Mouse (Mus musculus) embryo, embryonic 11.5 days (tissue): ENCODE results near the gene Vars2.
A peak's percentile ranks its signal among the peaks of the same experiment; 100 is the strongest.

Experiments used
- DNase-seq: peaks from one replicate; pipeline ENCODE4 v3.0.0-alpha.2; 2012; ENCODE audit warnings: low read depth, low spot score

Gene Vars2

DNA sequence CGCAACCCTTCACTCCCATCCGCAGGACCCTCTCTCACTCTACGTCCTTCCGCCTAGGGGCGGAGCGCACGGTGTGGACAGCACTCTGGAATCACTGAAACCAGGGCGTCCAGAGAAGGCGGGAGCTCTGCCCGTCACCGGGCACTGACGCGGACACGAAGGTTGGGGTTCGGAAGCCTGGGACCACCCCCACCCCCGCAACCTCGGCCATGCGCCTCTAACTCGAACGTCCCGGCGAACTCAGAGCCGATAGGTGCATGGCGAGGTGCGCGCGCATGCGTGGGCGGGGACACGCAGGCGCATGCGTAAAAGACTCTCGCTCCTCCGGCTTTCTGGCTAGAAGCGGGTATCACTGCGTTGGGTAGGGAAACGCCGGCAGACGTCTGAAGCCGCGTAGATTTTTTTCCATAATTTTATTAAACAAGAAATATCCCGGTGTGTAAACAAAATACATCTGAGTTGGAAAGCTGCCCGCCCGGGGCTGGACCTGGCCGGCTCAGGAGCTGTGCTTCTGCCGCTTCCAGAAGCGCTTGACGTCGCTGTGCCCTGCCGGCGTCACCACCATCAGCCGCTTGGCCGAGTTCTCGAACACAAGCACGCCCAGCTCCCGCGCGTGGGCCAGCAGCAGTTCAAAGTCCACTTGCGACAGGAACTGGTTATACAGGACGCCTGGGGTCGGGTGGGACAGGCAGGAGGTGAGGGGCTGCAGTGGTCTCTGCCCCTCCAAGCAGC, at the start of gene Vars2:
Vars2 (minus strand) TSS at position 259 of the 732 bp plus-strand sequence.
- DNase-seq: peak; percentile 93

DNA sequence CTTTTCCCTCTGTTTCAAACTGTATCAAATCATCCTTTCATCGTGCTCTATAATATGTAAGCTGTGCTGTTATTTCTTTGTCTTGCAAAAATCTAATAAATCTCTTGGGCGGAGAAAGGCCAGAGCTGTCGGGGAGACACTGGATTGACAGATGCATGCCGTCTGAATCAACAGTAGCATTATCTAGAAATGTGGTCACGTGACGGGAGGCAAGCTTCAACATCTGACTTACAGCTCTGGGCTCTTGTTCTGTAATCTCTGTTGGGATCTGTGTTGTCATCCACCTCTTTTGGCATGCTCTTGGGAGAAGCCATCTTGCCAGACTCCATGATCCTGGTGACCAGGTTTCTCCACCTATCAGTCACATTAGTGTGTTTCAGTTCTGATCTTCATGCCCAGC, 49.7 kb upstream of the Vars2 start:
- no peak for DNase-seq

DNA sequence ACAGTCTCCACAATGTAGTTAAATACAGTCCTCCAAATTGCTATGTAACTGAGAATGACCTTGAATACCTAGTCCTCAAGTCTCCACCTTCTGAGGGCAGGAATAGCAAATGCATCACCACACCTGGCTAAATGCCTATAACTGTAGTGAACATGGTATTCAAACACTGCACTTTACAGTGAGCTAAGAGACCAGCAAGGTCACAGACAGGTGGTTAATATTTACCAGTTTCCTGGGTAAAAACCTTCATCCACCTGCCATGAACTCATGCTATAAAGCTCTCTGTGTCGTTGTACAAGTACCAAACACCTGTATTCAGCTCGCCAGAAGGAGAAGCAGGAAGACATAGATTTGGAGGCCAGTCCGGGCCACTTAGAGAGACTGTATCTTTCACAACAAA, 48.7 kb upstream of the Vars2 start:
- no peak for DNase-seq

DNA sequence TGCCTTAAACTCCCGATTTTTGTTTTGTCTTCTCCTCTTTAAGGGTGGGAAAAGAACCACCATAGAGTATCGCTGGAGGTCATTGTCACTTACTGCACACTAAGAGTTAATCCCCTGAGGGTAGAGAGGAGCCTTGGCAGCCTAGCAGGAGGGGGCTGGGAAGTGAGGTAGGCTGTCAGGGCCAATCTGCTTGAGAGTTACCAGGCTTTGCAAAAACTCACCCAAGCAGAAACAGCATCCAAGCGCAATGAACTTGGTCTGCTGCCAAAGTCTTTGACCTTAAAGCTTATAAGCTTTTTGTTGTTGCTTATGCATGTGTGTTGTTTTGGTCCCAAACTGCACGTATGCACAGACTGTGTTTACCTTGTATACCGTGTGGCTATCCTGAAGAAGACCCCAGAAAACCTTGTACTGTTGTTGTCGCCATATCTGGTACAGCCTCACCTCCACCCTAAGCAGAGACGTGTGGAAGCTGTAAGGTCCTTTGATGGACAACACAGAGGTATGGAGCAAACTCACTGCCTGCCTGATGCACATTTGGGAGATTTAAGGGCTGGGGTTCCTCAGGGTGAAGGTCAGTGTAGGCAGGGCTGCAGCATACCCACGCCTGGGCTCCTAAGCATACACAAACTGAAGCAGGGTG, 43.4 kb upstream of the Vars2 start:
- DNase-seq: no peak

DNA sequence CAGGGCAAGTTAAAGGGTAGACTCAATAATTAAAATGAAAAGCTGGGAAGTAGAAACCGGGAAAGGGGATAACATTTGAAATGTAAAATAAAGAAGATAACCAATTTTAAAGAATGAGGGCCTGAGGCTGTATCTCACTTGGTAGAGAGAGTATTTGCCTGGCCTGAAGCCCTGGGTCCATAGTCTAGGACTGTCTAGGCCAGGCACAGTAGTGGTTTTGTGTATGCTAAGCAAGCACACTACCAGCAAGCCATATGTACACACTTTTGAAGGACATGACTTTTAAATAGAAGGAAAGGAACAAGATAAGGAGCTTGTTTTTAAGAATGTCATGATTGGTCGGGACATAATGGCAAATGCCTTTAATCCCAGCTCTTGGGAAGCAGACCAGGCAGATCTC, 41.2 kb upstream of the Vars2 start:
- DNase-seq: no peak

DNA sequence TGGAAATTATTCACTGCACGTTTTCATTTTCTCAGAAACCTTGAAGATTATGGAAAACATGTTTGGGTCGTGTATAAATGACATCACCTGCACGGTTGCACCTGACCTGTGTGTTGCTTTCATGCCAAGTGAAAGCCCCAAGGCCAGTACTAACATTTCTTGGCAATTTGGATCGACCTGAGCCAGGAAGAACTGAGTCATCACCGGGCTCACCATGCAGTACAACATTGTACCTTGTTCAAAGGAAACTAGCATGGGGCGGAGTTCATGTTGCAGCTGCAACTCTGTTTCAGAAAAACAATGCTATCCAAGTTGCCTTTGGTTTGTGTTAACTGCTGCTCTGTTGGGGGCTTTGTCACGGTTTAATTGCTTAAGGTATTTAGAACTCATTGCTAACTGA, 40.5 kb upstream of the Vars2 start:
- no peak for DNase-seq

DNA sequence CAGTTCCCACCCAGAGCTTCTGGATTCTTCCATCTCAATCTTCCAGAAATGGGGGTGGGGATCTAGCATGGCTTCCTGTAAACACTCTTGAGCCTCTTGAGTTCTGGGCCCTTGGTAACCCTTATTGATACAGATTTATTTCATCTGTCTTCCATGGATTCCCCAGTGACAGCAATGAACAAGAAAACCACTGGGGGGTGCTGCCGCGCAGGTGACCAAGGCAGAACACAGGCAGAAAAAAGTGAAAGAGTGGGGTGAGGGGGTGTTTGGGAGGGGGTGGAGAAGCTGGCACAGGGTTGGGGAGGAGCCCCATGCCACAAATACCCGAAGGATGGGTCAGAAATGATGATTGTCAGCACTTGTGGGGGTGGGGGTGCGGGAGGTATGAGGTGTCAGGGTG, 38.4 kb upstream of the Vars2 start:
- DNase-seq: no peak

DNA sequence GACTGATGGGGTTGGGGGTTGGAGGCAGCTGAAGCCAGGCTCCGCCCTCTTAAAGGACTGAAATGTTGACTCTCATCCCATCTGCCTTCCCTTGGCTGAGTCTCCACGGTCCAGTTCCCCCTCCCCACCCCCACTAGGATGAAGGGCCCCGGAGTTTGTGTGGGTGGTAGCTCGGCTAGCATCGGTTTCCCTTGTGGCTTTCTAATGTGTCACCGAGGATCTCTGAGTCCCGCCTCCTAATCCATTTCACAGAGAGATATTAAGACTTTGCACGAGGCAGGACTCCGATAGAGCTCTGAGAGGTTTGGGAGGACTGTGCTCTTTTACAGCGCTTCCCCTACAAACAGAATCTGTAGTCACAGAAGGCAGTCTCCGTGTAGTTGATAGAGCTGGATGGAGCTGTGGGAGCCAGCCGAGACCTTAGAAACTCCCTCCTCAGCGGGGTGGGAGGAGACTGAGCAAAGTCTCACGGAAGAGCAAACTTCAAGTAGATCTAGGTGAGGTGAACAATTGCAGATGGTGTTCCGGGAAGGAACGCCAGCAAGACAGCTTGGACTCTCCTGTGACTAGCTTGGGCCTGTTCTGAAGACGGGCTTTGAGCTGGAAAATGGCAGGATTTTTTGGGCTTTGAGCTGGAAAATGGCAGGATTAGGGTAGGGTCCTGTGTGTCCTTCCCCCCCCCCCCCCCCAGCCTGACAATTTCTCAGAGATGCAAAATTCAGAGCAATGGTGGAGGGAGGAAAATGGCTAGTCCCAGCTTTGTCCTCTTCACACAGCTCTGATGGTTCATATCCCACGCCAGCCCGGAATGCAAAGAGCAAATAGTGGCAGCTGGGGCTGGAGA, 37.5 kb upstream of the Vars2 start, which contains the start of gene Ddr1:
Ddr1 (minus strand) TSS at position 1 of the 844 bp plus-strand sequence.
- no peak for DNase-seq

DNA sequence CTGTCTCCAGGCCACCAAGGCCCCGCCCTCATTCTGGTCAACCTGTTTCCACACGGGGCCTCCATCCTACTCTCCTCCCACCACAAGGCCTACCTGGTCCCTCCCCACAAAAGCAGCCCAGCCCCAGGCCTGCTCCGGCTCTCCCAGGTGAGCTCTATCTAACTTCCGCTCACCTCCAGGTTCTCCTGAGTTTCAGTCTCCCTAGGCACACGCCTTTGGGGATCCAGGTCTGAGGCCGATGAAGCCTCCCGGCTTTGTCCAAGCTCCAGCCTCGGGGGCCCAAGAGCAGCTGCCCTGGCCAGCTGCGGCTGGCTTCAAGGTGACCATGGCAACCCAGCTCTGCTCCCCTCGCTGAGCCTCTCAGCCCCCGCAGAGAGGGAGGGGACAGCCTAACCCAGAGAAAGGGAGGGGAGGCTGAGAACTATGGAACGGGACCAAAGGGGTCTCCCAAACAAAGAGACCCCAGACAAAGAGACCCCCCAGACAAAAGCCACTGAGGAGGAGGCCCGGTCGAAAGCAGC, 36.4 kb upstream of the Vars2 start:
- no peak for DNase-seq

DNA sequence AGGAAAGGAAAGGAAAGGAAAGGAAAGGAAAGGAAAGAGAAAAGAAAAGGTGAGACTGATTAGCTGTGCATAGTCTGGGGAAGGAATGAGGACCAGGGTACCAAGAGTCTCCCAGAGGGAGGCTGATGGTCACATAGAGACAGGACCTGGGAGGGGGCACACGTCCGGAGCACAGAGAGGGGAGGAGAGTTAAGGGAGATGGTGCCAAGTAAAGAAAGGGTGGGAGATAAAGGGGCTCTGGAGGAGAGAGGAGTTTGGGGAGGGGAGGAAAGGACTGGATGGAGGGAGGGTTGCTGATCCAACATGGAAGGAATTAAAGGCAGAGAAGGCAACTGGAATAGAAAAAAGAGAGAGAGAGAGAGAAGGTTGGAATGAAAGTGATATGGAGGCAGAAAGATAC, 35.7 kb upstream of the Vars2 start:
- DNase-seq: no peak

DNA sequence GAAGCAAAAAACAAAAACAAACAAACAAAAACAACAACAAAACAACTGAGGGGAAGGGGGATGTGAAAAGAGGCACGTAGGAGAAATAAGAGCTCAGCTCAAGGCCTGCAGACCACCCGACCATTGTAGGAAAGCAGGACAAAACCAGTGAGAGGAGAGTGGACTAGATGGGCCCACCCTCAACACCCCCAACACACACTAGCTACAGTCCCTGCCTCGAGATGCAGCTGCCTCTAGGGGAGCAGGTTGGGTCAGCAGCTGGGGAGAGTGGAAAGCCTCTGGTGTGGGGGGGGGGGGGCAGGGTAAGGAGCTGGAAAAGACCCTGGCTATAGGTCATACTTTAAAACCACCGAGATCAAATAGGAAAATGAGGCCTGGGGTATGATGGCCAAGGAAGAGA, 35.2 kb upstream of the Vars2 start:
- no peak for DNase-seq

DNA sequence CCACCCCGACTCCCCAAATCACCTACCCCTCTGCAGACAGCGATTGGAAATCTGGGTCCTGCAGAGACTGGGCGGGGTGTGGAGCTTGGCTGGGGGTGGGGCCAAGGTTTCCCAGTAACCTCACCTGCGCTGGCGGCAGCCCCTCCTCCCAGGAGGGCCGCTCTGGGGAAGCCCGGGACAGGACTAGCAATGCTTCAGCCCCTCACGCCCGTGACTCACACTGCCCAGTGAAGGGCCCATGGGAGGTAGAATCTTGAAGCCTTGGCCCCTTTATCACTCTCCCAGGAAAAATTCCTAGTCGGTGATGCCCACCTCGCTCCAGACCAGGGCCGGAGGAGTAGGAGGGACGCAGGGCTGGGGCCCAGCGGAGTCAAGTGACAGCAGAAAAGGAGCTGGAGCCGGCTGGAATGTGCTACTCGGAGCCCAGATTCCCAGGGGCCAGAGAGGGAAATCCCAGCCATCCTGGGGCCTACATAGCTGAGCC, 34.6 kb upstream of the Vars2 start:
- DNase-seq: no peak

DNA sequence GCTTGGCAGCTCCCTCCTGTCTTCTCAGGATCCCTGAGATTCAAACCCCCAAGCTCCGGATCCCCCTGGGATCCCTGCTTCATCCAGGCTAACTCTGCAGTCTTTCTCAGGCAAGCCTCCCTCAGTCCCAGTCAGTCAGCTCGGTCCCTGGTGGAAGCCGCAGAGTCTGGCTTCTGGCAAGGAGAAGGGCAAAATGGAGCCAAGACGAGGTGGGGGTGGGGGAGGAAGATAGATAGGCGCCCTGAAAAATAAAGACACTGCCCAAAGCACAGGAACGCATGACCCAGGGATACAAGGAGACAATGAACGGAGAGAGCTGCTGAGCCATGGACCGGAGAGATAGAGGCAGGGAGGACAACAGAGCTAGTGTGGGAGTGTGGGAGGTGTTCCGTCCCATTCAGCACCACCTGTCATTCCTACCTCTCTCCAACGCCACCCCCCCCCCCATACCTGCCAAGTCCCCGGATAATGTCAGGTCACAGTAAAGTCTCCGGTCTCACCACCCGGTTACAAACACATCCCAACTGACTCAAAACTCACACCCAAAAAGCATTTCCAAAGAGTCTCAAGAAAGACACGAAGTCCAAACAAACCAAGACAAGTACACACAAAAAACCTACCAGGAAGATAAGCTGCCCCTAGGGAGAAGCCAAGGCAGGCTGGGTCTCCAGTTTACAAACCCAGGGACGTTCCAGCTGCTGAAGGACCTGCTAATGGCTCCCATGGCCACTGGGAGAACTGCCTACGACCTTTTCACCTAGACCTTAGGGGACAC, 34.0 kb upstream of the Vars2 start:
- no peak for DNase-seq

DNA sequence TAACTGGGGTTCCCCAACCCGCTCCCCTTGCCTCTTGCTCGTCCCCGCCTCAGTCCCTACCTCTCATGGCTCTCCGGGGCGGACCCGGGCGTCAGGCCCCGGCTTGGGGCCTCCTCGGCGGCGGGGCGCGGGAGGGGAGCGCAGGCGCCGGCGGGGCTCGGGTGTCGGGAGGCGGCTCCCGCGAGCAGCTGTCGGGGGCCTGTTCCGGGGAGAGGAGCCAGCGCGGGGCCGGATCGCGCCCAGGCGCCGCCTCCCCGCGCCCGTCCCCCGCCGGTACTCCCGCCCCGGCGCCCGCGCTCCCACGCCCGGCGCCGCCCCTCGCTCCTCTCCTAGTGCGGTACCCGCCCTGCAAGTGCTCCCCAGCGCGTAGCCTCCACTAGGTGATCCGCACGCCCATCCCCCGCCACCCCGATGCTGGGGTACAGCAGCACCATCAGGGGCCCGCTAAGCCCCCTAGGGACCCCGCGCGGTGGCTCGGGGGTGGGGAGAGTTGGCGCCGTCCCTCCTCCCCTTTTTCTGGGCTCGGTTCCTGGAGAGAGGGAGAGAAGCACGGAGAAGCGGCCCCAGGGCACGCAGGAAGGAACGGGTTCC, 33.1 kb upstream of the Vars2 start:
- DNase-seq: no peak

DNA sequence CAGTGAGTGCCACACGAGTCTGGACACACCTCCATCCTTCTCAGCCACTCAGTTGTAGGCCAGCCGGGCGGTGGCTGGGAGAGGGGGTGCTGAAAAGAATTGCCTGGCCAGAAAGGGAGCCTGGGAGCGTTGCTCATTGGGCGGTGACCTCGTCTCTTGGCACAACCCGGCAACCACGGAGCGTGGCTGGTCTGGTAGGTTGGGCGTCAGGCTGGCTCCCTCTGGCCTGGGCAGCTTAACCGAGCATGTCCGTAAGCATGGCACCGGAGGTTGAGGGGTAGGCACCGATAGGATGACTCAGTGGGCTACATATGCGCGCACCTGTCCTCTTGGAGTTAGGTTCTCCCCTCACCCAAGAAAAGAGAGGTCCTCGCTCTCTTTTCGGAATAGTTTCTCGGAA, 32.5 kb upstream of the Vars2 start:
- DNase-seq: no peak

DNA sequence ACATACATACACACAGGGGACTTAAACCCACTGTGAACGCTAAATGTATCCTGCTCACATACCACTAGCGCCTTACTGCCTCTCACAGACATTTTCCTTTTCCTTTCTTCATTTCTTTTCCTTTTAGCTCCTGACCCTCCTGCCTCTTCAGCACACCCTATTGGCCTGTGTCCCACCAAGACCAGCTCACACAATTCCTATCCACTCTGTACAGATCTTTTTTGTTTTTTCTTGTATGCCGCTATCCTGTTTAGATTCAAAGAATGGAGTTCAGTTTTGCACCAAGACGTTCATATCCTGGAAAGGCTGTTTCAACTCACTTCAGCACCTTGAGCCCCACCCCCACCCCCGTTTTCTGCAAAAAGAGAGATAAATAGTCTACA, 31.1 kb upstream of the Vars2 start:
- DNase-seq: no peak

DNA sequence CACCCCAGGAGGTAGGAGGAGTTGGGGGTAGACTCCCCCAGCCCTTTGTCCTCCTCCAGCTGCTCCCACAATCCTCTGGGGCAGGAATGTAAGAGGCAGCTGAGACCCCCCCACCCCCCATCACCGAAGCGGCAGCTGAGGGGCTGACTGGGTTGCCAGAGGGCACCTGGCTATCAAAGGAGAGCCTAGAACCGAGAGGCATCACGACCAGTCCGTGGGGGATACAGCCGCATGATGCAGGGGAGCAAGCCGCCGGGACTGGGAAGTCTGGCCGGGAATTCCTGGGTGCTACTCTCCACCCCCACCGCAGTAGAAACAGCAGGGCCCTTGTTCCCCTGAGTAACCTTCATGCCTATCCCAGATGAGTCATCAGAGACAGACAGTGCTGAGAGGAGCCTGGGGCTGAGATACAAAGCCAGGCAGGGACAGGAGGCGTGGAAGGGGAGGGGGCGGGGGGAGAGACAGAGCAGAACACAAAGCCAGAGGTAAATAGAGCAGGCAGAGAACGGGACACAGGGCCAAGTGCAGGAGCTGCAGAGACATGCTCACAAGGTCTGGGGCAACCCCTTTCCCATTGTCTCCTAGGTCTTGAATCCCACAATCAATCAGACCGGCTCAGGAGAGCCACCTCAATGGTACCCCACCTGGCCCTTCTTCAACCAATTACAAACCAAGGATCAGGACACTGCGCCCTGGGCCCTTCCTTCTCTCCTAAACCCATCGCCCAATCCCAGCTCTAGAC, 30.5 kb upstream of the Vars2 start:
- DNase-seq: no peak

DNA sequence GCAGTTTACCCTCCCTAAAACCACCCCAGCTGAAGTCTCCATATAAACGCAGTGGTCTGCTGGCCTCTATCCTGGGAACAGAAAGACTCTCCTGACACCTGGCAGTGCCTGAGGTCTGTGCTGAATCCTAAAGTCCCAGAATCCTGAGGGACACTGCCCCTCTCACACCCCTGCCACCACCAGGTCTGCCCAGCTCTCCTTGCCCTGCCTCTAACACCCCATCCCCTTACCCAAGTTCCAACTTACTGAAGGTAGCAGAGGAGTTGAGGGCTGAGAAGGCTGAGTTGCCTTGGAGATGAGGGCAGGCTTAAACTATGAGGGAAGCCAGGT, 30.0 kb upstream of the Vars2 start:
- no peak for DNase-seq

DNA sequence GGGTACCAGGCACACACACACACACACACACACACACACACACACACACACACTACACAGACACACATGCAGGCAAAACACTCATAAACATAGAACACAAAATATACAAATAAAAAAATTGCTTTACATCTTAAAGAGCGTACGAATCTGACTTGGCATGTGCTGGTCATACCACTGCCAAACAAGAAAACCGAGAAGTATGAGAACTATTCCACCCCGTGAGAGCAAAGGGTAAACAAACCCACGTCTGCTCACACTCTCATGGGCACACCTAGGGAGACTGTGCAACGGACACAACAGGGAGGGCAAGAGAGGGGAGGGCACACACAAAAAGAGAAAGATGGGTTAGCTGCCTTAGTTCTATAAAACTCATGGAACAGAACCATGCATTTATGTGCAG, 29.3 kb upstream of the Vars2 start:
- DNase-seq: no peak

DNA sequence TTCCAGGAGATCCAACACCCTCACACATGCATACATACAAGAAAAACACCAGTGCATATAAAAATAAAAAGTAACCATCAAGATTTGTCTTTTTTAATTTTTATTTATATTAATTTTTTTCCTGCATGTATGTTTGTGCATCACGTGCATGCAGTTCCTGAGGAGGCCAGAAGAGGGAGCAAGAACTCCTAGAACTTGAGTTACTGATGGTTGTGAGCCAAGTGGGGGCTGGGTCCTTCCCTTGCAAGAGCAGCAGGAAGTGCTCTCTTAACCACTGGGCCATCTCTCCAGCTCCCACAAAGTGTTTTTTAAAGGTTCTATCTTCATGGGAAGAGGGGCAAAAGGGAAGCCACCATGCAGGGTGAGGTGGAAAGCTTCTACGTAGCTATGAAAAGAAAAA, 27.9 kb upstream of the Vars2 start:
- DNase-seq: no peak

DNA sequence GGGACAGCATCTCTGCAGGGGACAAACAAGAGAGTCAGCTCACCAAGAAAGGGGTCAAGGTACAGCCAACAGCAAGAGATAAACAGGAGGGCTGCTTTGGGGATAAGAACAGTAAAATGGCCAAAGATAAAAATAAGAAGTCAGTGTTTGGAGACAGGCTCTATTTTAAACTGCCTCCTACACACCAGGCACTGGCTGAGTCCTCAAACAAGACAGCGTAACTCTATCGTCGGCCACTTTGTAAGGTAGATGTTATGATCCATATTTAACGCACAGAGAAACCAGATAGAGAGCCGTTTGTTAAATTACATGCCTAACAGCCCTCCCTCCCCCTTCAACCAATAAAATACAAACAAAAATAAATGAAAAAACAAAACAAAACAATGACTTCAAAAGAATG, 26.5 kb upstream of the Vars2 start:
- DNase-seq: no peak
